Mouse (Mus musculus) layer of hippocampus, adult 18-20 months (tissue): ENCODE data around the gene Fkbp7. TPM values are rescaled to one million over a fixed set of nuclear protein-coding genes. Genes with fewer than 3 reads are reported as not detected.
"Not testable (repeated sequence)": the region's sequence is repeated elsewhere in the genome, so short reads cannot be mapped to it uniquely, and the experiment has no call there.

Experiments used
- DNase-seq, 2 experiments: peaks; one replicate each; pipeline ENCODE4 v3.0.0; 2022; ENCODE audit warnings: low spot score in 2 of 2
- total RNA-seq, 2 experiments: library from RNA; stranded (reverse); gene quantifications; 2 replicates each; pipeline ENCODE4 v1.2.3; 2021

The Fkbp7 gene
- total RNA-seq, 2 experiments from 2014 or later = 5.2 to 5.3 TPM

DNA sequence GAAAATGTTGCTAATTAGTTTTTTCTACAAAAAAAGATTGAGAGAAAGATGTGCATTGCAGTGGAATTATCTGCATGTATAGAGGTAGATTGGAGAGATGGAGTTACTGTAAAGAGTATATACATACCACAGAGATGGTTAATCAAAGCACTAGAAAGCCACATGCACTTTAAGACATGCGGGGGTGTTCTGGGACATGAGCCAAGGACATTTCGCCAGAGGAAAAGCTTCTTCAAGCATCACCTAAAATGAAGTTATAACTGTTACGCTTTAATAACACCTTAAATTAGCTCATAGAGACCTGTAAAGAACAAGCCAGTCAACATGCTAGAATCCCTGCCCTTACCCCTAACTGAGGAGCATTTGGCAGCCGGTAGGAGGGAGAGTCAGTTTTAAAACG is 5.7 kb downstream of the Fkbp7 start:
- DNase-seq = no peak

- DNase-seq = no peak
These were observed 7.4 kb downstream of the Fkbp7 start for GRCm38 (mm10) chr2:76665531-76665930.

DNA sequence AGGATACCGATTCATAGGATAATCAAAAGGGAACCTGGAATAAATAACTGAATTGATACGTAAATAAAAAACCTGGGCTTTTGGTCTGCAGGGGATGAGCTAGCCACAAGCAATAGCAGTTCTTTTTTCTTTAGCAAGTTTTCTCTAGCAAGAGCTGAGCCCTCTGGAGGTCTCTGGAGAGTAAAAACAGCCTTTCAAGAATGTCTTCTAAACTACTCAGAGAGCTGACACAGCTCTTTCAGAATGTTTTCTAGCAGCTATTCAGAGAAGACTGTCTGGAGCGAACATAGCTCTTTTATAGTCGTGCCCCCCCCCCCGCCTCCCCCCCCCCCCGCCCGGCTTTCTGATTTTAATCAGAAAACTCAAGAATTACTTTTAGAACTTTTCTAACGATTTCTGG is 13.5 kb downstream of the Fkbp7 start:
- DNase-seq = no peak

- DNase-seq = no peak
These were observed 14.4 kb downstream of the Fkbp7 start for GRCm38 (mm10) chr2:76658551-76658950.

DNA sequence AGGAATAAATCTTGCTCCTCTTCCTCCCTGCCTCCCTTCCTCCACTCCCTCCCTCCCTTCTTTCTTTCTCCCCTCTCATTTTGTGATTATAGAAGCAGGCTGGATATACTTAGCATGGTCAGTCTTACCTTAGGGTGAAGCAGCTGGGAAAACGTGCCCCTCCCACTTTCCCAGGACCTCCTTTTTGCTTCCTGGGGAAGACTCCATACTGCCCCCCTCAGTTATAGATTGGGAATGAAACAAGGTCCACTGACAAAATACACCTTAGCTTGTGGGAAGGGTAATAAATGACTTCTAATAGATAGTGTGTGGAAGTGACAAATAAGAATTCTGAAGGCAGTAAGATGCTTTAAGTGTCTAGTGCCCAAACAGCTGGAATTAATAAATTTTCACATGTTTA is 16.9 kb downstream of the Fkbp7 start:
- DNase-seq = no peak

DNA sequence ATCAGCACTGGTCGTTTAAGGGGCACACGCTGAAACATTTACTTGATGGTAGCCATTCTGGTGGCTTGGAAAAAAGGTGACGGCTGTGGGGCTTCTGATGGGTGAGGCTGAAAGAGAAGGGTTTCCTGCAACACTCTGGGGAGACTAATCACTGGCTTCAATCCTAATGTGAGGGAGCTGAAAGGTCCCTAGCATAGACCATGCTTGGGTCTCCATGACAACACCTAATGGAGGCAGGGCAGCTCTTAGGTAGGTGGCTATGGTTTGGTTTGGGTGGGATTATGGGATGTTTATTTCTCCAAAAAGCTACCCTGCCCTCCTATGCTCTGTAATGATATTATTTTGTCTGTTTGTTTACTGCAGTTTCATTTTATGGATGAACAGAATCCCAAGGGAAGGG is 17.5 kb downstream of the Fkbp7 start:
- no peak for DNase-seq

DNA sequence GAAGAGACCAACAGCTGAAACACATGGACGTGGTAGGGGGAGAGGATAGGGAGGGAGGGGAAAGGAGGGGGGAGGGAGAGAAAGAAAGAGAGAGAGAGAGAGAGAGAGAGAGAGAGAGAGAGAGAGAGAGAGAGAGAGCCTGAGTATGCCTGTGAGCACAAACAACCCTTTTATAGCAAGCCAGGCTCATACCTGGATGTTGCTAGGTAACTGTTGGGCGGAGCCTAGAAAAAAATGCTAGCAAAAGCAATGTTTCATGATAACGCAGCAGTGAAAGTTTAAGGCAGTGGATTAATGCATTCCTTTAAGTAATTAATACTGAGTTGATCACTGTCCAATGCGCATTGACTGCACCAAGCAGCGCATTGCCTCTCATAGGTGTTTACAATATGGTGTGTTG is 18.3 kb downstream of the Fkbp7 start:
- no peak for DNase-seq

GRCm38 (mm10) chr2:76653070-76653469 is 19.8 kb downstream of the Fkbp7 start:
- DNase-seq = no peak

- DNase-seq = peak in 1 of 2 experiments; percentile 10
These were observed 24.2 kb downstream of the Fkbp7 start for GRCm38 (mm10) chr2:76648666-76649141.

DNA sequence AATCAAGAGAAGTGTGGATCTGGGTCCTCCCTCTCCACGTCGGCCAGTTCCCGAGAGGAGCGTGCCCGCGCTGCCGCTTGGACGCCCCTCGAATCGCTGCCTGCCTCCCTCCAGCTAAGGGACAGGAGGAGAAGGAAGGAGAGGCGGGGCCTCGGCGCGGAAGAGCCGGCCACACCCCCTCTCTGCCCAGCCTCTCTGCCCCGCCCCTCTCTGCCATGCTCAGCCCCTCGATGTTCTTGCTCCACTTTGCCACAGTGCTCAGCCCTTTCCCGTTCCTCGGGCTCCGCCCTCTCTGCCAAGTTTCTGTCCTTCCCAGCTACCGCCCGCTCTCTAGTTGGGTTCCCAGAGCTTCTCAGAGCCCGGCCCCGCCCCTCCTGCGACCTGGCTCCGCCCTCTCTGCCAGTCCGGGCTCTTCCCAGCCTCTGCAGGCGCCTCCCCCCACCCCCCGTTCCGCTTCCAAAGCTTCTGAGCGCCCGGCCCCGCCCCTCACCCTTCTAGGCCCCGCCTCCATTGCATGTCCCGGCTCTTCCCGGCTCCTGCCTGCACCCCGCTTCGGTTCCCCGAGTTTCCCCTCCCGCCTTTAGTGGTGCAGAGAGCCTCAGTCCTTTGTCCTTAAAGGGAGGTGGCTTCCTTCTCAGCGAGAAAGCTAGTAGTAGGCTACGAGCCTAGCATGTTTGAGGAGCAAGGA is 24.9 kb downstream of the Fkbp7 start, which contains the start of the genes Prkra and Pjvk:
Gene Prkra, minus strand, starts transcription at position 133 of the 688 bp plus-strand sequence.
Gene Pjvk, plus strand, starts transcription at position 594 of the 688 bp plus-strand sequence.
- DNase-seq = peak; percentile 93 to 96

GRCm38 (mm10) chr2:76647441-76647869 is 25.5 kb downstream of the Fkbp7 start:
- peak in 1 of 2 experiments; percentile 12 for DNase-seq

DNA sequence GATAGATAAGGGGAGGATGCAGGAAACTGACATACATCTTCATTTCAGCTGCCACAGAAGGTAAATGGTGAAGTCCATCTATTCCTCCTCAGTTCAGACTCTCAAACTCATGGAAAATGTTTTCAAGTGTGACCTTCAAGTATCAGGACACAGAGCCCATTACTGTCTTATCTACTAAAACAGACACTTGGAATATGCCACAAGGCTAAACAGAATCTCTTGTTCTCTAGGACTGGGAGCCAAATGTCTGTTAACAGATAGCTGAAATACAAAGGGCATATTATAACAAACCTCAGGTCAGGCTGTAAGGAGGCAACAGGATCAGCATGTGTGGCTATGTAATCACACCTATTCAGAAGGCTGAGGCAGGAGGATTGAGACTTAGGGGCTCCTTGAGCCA is 29.1 kb downstream of the Fkbp7 start:
- DNase-seq = no peak

GRCm38 (mm10) chr2:76639637-76640036 is 33.3 kb downstream of the Fkbp7 start:
- no peak for DNase-seq

- no peak for DNase-seq
These were observed 41.3 kb downstream of the Fkbp7 start for GRCm38 (mm10) chr2:76631600-76631999.

DNA sequence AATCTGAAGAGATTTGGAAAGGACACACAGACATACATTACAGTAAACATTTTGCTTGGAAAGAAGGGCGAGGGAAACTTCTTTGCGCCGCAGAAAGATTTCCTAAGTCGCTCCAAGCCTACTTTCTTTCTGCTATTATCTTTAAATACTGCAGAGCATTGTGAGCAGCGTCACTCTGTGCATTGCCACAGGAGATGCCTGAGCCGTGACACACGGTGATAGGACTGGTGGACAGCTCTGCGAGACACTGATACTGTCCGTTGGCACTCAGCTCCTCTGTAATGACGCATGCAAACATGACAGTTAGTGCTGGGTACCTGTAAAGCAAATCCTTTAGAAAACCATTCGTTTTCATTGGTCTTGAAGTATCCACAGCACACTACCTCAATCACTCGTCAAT is 42.6 kb downstream of the Fkbp7 start:
- DNase-seq = no peak

DNA sequence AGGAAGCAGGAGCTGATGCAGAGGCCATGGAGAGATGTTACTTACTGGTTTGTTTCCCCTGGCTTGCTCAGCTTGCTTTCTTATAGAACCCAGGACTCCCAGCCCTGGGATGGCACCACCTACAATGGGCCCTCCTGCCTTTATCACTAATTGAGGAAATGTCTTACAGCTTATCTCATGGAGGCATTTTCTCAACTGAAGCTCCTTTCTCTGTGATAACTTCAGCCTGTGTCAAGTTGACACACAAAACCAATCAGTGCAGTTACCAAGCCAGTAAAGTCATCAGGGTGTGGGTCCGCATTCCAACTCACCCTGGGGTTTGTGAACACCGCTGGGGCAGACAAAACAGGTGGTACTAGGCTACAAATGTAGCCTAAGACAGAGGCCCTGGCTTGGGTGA is 50.6 kb downstream of the Fkbp7 start:
- DNase-seq = not testable (repeated sequence)

DNA sequence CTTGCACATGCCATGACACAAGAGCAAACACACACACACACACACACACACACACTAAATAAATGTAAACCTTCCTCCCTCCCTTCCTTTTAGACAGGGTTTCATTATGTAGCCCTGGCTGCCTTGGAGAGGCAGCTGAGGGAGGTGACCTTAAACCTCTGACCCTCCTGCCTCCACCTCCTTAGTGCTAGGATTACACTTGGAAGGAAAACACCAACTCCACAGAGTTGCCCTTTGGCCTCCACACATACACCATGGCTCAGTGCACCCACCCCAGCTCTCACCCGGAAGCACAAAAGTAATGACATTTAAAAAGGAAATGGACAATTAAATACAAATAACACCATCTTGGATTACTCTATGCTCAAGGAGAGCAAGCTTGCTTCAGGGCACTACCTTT is 51.2 kb downstream of the Fkbp7 start:
- DNase-seq = no peak

DNA sequence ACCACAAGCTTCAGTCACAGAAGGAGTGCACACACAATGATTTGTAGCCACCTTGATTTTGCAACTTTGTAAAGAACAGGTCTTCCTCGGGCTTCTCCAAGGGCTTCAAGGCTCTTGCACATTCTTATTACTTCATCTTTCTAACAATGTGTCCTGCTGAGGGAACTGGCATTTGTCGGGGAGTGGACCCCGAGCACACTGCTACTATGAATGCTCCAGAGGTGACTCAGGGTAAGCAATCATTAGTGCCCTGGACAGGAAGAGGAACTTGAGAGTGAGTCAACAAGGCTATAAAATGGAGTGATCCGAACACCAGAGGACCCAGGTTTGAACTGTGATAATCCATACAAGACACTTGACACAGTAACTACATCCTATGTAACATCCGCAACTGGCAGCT is 52.7 kb downstream of the Fkbp7 start:
- DNase-seq = no peak

GRCm38 (mm10) chr2:76618078-76618477 is 54.8 kb downstream of the Fkbp7 start:
- peak; percentile 19 to 71 for DNase-seq
